Mouse (Mus musculus) left cerebral cortex, adult 2 months (tissue): Measurements from ENCODE around the gene Rfx7. TPM values are rescaled to one million over a fixed set of nuclear protein-coding genes. Genes with fewer than 3 reads are reported as not detected.
"Not testable (repeated sequence)": the region's sequence is repeated elsewhere in the genome, so short reads cannot be mapped to it uniquely, and the experiment has no call there.

Experiments
- DNase-seq, 2 experiments: peaks; one replicate each; pipeline ENCODE4 v3.0.0; 2021 to 2022; ENCODE audit warnings: low spot score in 2 of 2, mixed read lengths in 1 of 2; ENCODE audit errors: extremely low spot score in 1 of 2
- H3K27ac ChIP-seq: fragments of 200-600 bp; 2 replicates; pipeline ENCODE4 v1.8.1; 2022
- H3K4me3 ChIP-seq: fragments of 200-600 bp; 2 replicates; pipeline ENCODE4 v1.8.1; 2022
- CTCF ChIP-seq: fragments of 200-600 bp; IDR thresholded peaks from 2 replicates; pipeline ENCODE4 v1.8.1; 2022; ENCODE audit warnings: antibody characterized with exemption, mild to moderate bottlenecking, moderate library complexity
- intact Hi-C: fragments of 180-260 bp; cut with DNase I; formaldehyde crosslinking; loops from one replicate; pipeline ENCODE4 v1.15.1; 2025
- total RNA-seq, 2 experiments: library from RNA; stranded (reverse); gene quantifications; 2 replicates each; pipeline ENCODE4 v1.2.3; 2021

The Rfx7 gene
- total RNA-seq, 2 experiments from 2014 or later: 29.3 to 32.5 TPM

GRCm38 (mm10) chr9:72558780-72559179 lies 26.7 kb downstream of the Rfx7 start:
- no peak for DNase-seq
- Histone ChIP-seq H3K4me3 (no peak overlapping the region), H3K27ac (no peak overlapping the region)
- intact Hi-C loops: no loop called here
- TF ChIP-seq CTCF: no peak

GRCm38 (mm10) chr9:72560316-72560715 lies 28.3 kb downstream of the Rfx7 start:
- Histone ChIP-seq H3K27ac (no peak overlapping the region), H3K4me3 (no peak overlapping the region)
- no peak for DNase-seq
- intact Hi-C loops: no loop called here
- no peak for TF ChIP-seq CTCF

GRCm38 (mm10) chr9:72563277-72563676 lies 31.2 kb downstream of the Rfx7 start:
- no peak for DNase-seq
- TF ChIP-seq CTCF: no peak
- intact Hi-C loops: no loop called here
- H3K4me3 ChIP-seq: no peak overlapping the region
- no peak overlapping the region for H3K27ac ChIP-seq

GRCm38 (mm10) chr9:72567116-72567515 lies 35.1 kb downstream of the Rfx7 start:
- intact Hi-C loops: no loop called here

GRCm38 (mm10) chr9:72580216-72580615 lies 48.2 kb downstream of the Rfx7 start:
- no peak for TF ChIP-seq CTCF
- intact Hi-C loops: no loop called here
- DNase-seq: no peak
- no peak overlapping the region for H3K4me3 ChIP-seq
- no peak overlapping the region for H3K27ac ChIP-seq

More at GRCm38 (mm10) chr9:72567116-72567515, 35.1 kb downstream of the Rfx7 start:
- no peak for TF ChIP-seq CTCF
- no peak overlapping the region for H3K27ac ChIP-seq
- DNase-seq: no peak
- no peak overlapping the region for H3K4me3 ChIP-seq

- TF ChIP-seq CTCF: no peak
- Histone ChIP-seq H3K4me3 (no peak overlapping the region), H3K27ac (no peak overlapping the region)
- DNase-seq: no peak
- intact Hi-C loops: no loop called here
Observed at GRCm38 (mm10) chr9:72590861-72591260, 58.8 kb downstream of the Rfx7 start.

GRCm38 (mm10) chr9:72592016-72592415 lies 60.0 kb downstream of the Rfx7 start:
- no peak for TF ChIP-seq CTCF
- Histone ChIP-seq H3K27ac (no peak overlapping the region), H3K4me3 (no peak overlapping the region)
- intact Hi-C loops: no loop called here
- no peak for DNase-seq

- intact Hi-C loops, DNase-seq, H3K27ac ChIP-seq, H3K4me3 ChIP-seq: not testable (repeated sequence)
- peak; percentile 39 for TF ChIP-seq CTCF
Observed at GRCm38 (mm10) chr9:72594656-72595055, 62.6 kb downstream of the Rfx7 start.

- Histone ChIP-seq H3K27ac (no peak overlapping the region), H3K4me3 (no peak overlapping the region)
- TF ChIP-seq CTCF: no peak
- no peak for DNase-seq
- intact Hi-C loops: no loop called here
Observed at GRCm38 (mm10) chr9:72600142-72600541, 68.1 kb downstream of the Rfx7 start.

- no peak overlapping the region for H3K27ac ChIP-seq
- H3K4me3 ChIP-seq: no peak overlapping the region
- DNase-seq: no peak
- intact Hi-C loops: no loop called here
- no peak for TF ChIP-seq CTCF
Observed at GRCm38 (mm10) chr9:72609771-72610170, 77.7 kb downstream of the Rfx7 start.

GRCm38 (mm10) chr9:72613884-72614283 lies 81.8 kb downstream of the Rfx7 start:
- Histone ChIP-seq H3K27ac (no peak overlapping the region), H3K4me3 (no peak overlapping the region)
- TF ChIP-seq CTCF: no peak
- intact Hi-C loops: no loop called here
- DNase-seq: no peak

GRCm38 (mm10) chr9:72614786-72615480 lies 82.9 kb downstream of the Rfx7 start:
- no peak overlapping the region for H3K27ac ChIP-seq
- no peak overlapping the region for H3K4me3 ChIP-seq
- TF ChIP-seq CTCF: peak; percentile 54
- intact Hi-C loops: loop anchor here (5.0 kb wide), 1 partner anchor 158 kb away; no protein-coding TSS in a partner anchor
- DNase-seq: no peak

- Histone ChIP-seq H3K4me3 (no peak overlapping the region), H3K27ac (no peak overlapping the region)
- no peak for DNase-seq
- intact Hi-C loops: loop anchor here (5.0 kb wide), 1 partner anchor 161 kb away; no protein-coding TSS in a partner anchor
- TF ChIP-seq CTCF: no peak
Observed at GRCm38 (mm10) chr9:72618037-72618436, 86.0 kb downstream of the Rfx7 start.
